Mouse (Mus musculus): ENCODE measurements at regions not wholly inside any gene's neighbourhood (a gene's known extent, or its start where the extent isn't known, plus 50 kb on each side); places are given as distances from the start of the nearest gene placed in this dataset.

- ATAC-seq (ENCODE audit: extremely low read depth, insufficient number of reproducible peaks, low FRiP score, poor library complexity, severe bottlenecking) = no peak
Measured at GRCm38 (mm10) chr15:42372704-42373286, 2238.6 kb downstream of the 9330182O14Rik start.

Measured in neutrophil, adult 5-6 weeks (primary cell).